Mouse (Mus musculus): ENCODE data around the gene Ppp1r9b. TPM values are rescaled to one million over a fixed set of nuclear protein-coding genes. Genes with fewer than 3 reads are reported as not detected.
A peak's percentile ranks its signal among the peaks of the same experiment; 100 is the strongest.

The Ppp1r9b gene
- polyA plus RNA-seq, 1 experiment from 2014 or later: 15.3 TPM

DNA sequence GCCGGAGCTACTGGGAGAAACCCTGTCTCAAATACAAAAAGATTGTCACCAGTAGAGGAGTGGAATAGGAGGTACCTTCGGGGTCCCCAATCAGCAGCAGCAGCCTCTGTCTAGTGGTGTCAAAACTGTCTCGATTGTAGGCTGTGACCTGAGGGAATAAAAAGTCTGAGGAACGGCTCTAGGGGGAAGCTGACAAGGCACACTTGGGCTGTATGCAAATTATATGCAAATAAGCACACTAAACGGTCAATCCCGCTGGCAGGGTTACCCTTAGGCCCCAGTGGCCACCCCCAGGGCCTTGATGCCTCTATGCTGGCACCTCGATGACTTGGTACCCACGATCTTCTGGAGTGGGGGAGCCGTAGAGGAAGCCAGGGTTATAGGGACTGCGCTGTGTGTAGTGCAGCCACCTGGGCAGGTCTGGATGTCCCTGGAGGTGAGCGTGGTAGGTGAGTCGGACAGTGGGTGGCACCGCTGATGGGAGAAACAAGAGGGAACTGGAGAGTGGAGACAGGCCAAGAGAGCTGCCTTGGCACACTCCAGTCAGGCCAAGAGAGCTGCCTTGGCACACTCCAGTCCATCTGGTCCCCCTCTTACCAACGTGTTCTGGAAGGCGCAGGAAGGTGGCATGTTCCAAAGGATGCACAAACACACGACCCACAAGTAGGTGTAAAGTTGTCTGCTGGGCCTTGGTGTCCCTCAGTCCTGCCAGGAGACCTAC is 18.8 kb upstream of the Ppp1r9b start:
- Histone ChIP-seq H3K27me3 (ENCODE audit: control insufficient read depth, insufficient read depth, low read length) (no peaks in the 10 kb centered on the region), H3K36me3 (ENCODE audit: control insufficient read depth, insufficient read depth, low read length) (no peaks in the 10 kb centered on the region), H3K9me3 (ENCODE audit: control insufficient read depth, low read length) (no peaks in the 10 kb centered on the region), H3K9ac (ENCODE audit: low read length) (no peak overlapping the region), H3K4me1 (ENCODE audit: control insufficient read depth, insufficient read depth, low read length) (no peaks in the 10 kb centered on the region), H3K4me3 (ENCODE audit: low read depth, low read length) (no peak overlapping the region), H3K27ac (ENCODE audit: low read depth, low read length) (no peak overlapping the region), H3K4me2 (ENCODE audit: low read depth) (no peak overlapping the region)
- 65% methylated on average over 16 of the region's 16 CpGs for WGBS
- ATAC-seq (ENCODE audit: insufficient read depth, low FRiP score, low TSS enrichment) (no peak), DNase-seq (ENCODE audit: low spot score) (no peak)

- 64% methylated on average over 5 of the region's 5 CpGs for WGBS
- ATAC-seq (ENCODE audit: insufficient read depth, low FRiP score, low TSS enrichment): no peak
These were observed 17.9 kb upstream of the Ppp1r9b start for GRCm38 (mm10) chr11:94972887-94973286.

GRCm38 (mm10) chr11:94973313-94973712 is 17.5 kb upstream of the Ppp1r9b start:
- no peak for DNase-seq (ENCODE audit: low spot score)
- 41% methylated on average over 4 of the region's 4 CpGs for WGBS
- Histone ChIP-seq H3K9ac (ENCODE audit: low read length) (no peak overlapping the region), H3K4me2 (ENCODE audit: low read depth) (no peak overlapping the region), H3K9me3 (ENCODE audit: control insufficient read depth, low read length) (no peaks in the 10 kb centered on the region), H3K4me1 (ENCODE audit: control insufficient read depth, insufficient read depth, low read length) (no peaks in the 10 kb centered on the region), H3K27me3 (ENCODE audit: control insufficient read depth, insufficient read depth, low read length) (no peaks in the 10 kb centered on the region), H3K36me3 (ENCODE audit: control insufficient read depth, insufficient read depth, low read length) (no peaks in the 10 kb centered on the region), H3K27ac (ENCODE audit: low read depth, low read length) (no peak overlapping the region), H3K4me3 (ENCODE audit: low read depth, low read length) (no peak overlapping the region)
- ATAC-seq (ENCODE audit: insufficient read depth, low FRiP score, low TSS enrichment): no peak

More at GRCm38 (mm10) chr11:94972887-94973286, 17.9 kb upstream of the Ppp1r9b start:
- Histone ChIP-seq H3K4me1 (ENCODE audit: control insufficient read depth, insufficient read depth, low read length) (no peaks in the 10 kb centered on the region), H3K36me3 (ENCODE audit: control insufficient read depth, insufficient read depth, low read length) (no peaks in the 10 kb centered on the region), H3K4me3 (ENCODE audit: low read depth, low read length) (no peak overlapping the region), H3K27ac (ENCODE audit: low read depth, low read length) (no peak overlapping the region), H3K27me3 (ENCODE audit: control insufficient read depth, insufficient read depth, low read length) (no peaks in the 10 kb centered on the region), H3K4me2 (ENCODE audit: low read depth) (no peak overlapping the region), H3K9me3 (ENCODE audit: control insufficient read depth, low read length) (no peaks in the 10 kb centered on the region), H3K9ac (ENCODE audit: low read length) (no peak overlapping the region)
- no peak for DNase-seq (ENCODE audit: low spot score)

DNA sequence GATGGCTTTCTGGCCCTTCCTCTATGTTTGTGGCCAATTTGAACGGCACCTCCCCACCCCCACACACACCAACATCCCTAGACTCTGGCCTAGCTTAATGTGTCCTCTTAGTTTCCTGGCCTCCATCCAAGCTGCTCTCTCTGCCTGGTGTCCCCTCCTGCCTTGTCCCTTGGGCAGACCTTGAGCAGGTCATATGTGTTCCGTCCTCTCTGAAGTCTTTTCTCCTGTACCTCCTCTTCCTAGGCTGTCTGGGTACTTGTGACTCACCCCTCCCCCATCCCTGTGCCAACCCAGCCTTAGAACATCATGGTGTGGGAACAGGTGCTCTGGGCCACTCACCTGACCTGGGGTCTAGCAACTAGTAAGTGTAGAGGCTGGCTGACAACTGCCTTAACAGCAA is 15.9 kb upstream of the Ppp1r9b start:
- H3K4me1 ChIP-seq (ENCODE audit: control insufficient read depth, insufficient read depth, low read length): peaks cover 3% of the 10 kb centered on the region; the same call in 1 of the 2 replicates
- H3K4me3 ChIP-seq (ENCODE audit: low read depth, low read length): no peak overlapping the region
- H3K9ac ChIP-seq (ENCODE audit: low read length): no peak overlapping the region
- no peaks in the 10 kb centered on the region for H3K36me3 ChIP-seq (ENCODE audit: control insufficient read depth, insufficient read depth, low read length)
- H3K9me3 ChIP-seq (ENCODE audit: control insufficient read depth, low read length): no peaks in the 10 kb centered on the region
- ATAC-seq (ENCODE audit: insufficient read depth, low FRiP score, low TSS enrichment) (no peak), DNase-seq (ENCODE audit: low spot score) (no peak)
- H3K27me3 ChIP-seq (ENCODE audit: control insufficient read depth, insufficient read depth, low read length): no peaks in the 10 kb centered on the region
- no peak overlapping the region for H3K27ac ChIP-seq (ENCODE audit: low read depth, low read length)
- no peak overlapping the region for H3K4me2 ChIP-seq (ENCODE audit: low read depth)
- WGBS: 73% methylated on average over 2 of the region's 2 CpGs

DNA sequence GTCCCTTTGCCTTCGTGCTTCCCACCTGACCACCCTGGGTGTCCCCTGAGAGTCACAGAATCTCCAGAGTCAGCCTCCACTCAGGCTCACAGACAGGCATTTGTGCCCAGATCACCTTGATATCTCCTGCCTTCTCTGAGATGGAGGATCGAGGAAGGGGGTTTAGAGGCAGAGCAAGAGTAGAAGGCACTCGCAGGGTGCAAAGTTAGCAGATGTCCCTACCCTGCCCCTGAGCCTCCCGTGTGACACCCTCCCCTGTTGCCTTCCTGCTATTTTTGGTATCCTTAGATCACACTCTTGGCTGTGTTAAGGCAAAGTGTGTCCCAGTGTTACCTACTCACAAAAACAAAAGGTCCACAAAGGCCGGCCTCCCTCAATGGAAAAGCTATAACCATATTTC is 14.6 kb upstream of the Ppp1r9b start, which contains the start of gene Sgca:
Gene Sgca (minus strand): TSS at position 129 of the 400 bp plus-strand sequence.
- Histone ChIP-seq H3K4me3 (ENCODE audit: low read depth, low read length) (no peak within 1 kb of the TSS), H3K9ac (ENCODE audit: low read length) (no peak within 1 kb of the TSS), H3K36me3 (ENCODE audit: control insufficient read depth, insufficient read depth, low read length) (no peaks in the 10 kb centered on the region), H3K9me3 (ENCODE audit: control insufficient read depth, low read length) (no peaks in the 10 kb centered on the region), H3K27me3 (ENCODE audit: control insufficient read depth, insufficient read depth, low read length) (no peaks in the 10 kb centered on the region), H3K4me1 (ENCODE audit: control insufficient read depth, insufficient read depth, low read length) (peaks cover 3% of the 10 kb centered on the region; the same call in 1 of the 2 replicates), H3K4me2 (ENCODE audit: low read depth) (no peak within 1 kb of the TSS), H3K27ac (ENCODE audit: low read depth, low read length) (no peak within 1 kb of the TSS)
- ATAC-seq (ENCODE audit: insufficient read depth, low FRiP score, low TSS enrichment) (no peak), DNase-seq (ENCODE audit: low spot score) (no peak)
- 67% methylated on average over 5 of the region's 5 CpGs for WGBS

DNA sequence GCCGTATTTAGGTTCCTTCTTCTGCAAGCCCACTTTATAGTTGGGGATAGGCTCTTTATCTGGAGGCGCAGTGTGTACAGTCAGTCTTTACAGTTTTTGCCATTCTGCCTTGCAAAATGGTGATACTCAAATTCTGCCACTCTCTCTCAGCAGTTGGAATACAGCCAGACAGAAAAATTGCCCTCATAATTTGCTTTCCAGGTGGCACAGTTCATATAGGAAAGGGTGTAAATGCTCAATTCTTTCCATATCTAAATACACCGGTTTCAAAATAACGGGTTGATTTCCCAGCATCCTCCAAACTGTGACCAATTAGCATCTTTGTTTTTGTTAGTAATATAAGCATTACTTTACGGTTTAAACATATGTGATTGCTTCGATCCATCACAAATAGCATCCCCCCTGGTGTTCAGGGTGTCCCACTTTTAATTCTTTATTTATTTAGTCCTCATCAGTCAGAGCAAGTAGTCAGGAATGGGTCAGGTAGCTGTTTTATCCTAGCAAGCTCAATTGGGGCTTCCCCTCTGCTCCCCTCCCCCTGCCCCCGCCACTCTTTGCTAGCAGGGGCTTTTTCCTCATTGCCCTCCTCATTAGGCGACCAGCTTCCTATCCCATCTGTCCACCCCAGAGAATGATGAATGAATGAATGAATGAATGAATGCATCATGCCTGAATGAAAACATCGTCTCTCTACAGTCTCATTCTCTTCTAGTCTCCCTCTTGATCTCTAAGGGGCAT is 12.5 kb upstream of the Ppp1r9b start:
- H3K27me3 ChIP-seq (ENCODE audit: control insufficient read depth, insufficient read depth, low read length): no peaks in the 10 kb centered on the region
- WGBS: 44% methylated on average over 9 of the region's 9 CpGs
- peak overlapping the region; percentile 69; the same call in 1 of the 2 replicates for H3K27ac ChIP-seq (ENCODE audit: low read depth, low read length)
- peak overlapping the region; percentile 56 for H3K9ac ChIP-seq (ENCODE audit: low read length)
- H3K36me3 ChIP-seq (ENCODE audit: control insufficient read depth, insufficient read depth, low read length): no peaks in the 10 kb centered on the region
- H3K4me3 ChIP-seq (ENCODE audit: low read depth, low read length): no peak overlapping the region
- no peaks in the 10 kb centered on the region for H3K9me3 ChIP-seq (ENCODE audit: control insufficient read depth, low read length)
- peak overlapping the region; percentile 25 for H3K4me2 ChIP-seq (ENCODE audit: low read depth)
- ATAC-seq (ENCODE audit: insufficient read depth, low FRiP score, low TSS enrichment) (peak; percentile 78), DNase-seq (ENCODE audit: low spot score) (peak; percentile 47)
- H3K4me1 ChIP-seq (ENCODE audit: control insufficient read depth, insufficient read depth, low read length): peaks cover 3% of the 10 kb centered on the region; the same call in 1 of the 2 replicates

- Histone ChIP-seq H3K4me2 (ENCODE audit: low read depth) (peak overlapping the region; percentile 25), H3K27me3 (ENCODE audit: control insufficient read depth, insufficient read depth, low read length) (no peaks in the 10 kb centered on the region), H3K9me3 (ENCODE audit: control insufficient read depth, low read length) (no peaks in the 10 kb centered on the region), H3K4me1 (ENCODE audit: control insufficient read depth, insufficient read depth, low read length) (peaks cover 3% of the 10 kb centered on the region; the same call in 1 of the 2 replicates), H3K4me3 (ENCODE audit: low read depth, low read length) (no peak overlapping the region), H3K27ac (ENCODE audit: low read depth, low read length) (peak overlapping the region; percentile 69; the same call in 1 of the 2 replicates), H3K9ac (ENCODE audit: low read length) (peak overlapping the region; percentile 56), H3K36me3 (ENCODE audit: control insufficient read depth, insufficient read depth, low read length) (no peaks in the 10 kb centered on the region)
- WGBS: under 1% methylated on average over 20 of the region's 20 CpGs
- ATAC-seq (ENCODE audit: insufficient read depth, low FRiP score, low TSS enrichment) (peak; percentile 90), DNase-seq (ENCODE audit: low spot score) (peak; percentile 96)
These were observed 11.9 kb upstream of the Ppp1r9b start for GRCm38 (mm10) chr11:94978947-94979346.

- H3K27me3 ChIP-seq (ENCODE audit: control insufficient read depth, insufficient read depth, low read length): no peaks in the 10 kb centered on the region
- 78% methylated on average over 11 of the region's 11 CpGs for WGBS
- no peak overlapping the region for H3K9ac ChIP-seq (ENCODE audit: low read length)
- H3K4me1 ChIP-seq (ENCODE audit: control insufficient read depth, insufficient read depth, low read length): peaks cover 3% of the 10 kb centered on the region; the same call in 1 of the 2 replicates
- DNase-seq (ENCODE audit: low spot score) (no peak), ATAC-seq (ENCODE audit: insufficient read depth, low FRiP score, low TSS enrichment) (no peak)
- H3K27ac ChIP-seq (ENCODE audit: low read depth, low read length): no peak overlapping the region
- H3K36me3 ChIP-seq (ENCODE audit: control insufficient read depth, insufficient read depth, low read length): no peaks in the 10 kb centered on the region
- no peaks in the 10 kb centered on the region for H3K9me3 ChIP-seq (ENCODE audit: control insufficient read depth, low read length)
- no peak overlapping the region for H3K4me3 ChIP-seq (ENCODE audit: low read depth, low read length)
- H3K4me2 ChIP-seq (ENCODE audit: low read depth): no peak overlapping the region
These were observed 11.2 kb upstream of the Ppp1r9b start for GRCm38 (mm10) chr11:94979462-94980179.
